12 mouse cellular contexts compared by ENCODE assay signal in genomic region chr12:100764329-100765018, GRCm38 (mm10). TPM values are rescaled to one million over a fixed set of nuclear protein-coding genes. Genes with fewer than 3 reads are reported as not detected.
DNase-seq lines count a peak whose midpoint lies in the region; ATAC-seq and TF ChIP-seq lines count a peak whose summit lies in the region.
"Had no signal": no experiment of that assay in that cellular context is flagged by ENCODE, and none has a peak within 500 bp of the region (broad histone marks: within the 10 kb centered on the region; RNA-seq: fewer than 3 reads in every experiment).

No protein-coding gene starts in this region.

- TF ChIP-seq CTCF in liver, postnatal 0 days (IDR thresholded peaks at IDR 0.05; ENCODE audit: low read depth): no peak

- DNase-seq in forebrain, embryonic 14.5 days (ENCODE audit: low spot score): no peak
- no peak for DNase-seq in liver, postnatal 0 days
- no peak for DNase-seq in liver, embryonic 11.5 days (ENCODE audit: low spot score)
- peak; percentile 32 for DNase-seq in 416B (ENCODE audit: low read depth)
- DNase-seq: cerebellum, adult 2 months; kidney, postnatal 4 days; lung, postnatal 4 days had no signal

- no peak overlapping the region for H3K4me3 ChIP-seq in forebrain, embryonic 14.5 days (ENCODE audit: low read depth, low read length)
- no peak overlapping the region for H3K4me3 ChIP-seq in forebrain, embryonic 12.5 days (replicated peaks)
- H3K4me3 ChIP-seq in liver, postnatal 0 days (ENCODE audit: low read depth, low read length): no peak overlapping the region
- H3K4me3 ChIP-seq in liver, embryonic 11.5 days (ENCODE audit: low read depth, low read length): no peak overlapping the region
- no peak overlapping the region for H3K4me3 ChIP-seq in neural tube, embryonic 15.5 days (replicated peaks)
- H3K4me3 ChIP-seq in heart, embryonic 12.5 days: no peak overlapping the region
- H3K4me3 ChIP-seq: embryonic facial prominence, embryonic 12.5 days had no signal

- no peak for ATAC-seq in forebrain, embryonic 14.5 days
- ATAC-seq in forebrain, embryonic 12.5 days (ENCODE audit: low FRiP score): no peak
- no peak for ATAC-seq in liver, postnatal 0 days
- ATAC-seq in liver, embryonic 11.5 days (replicated peaks; ENCODE audit: low FRiP score): no peak; the same call in 1 of the 2 replicates
- peak; percentile 48 to 53; a peak in 3 of 4 replicates for ATAC-seq in hematopoietic stem cell, adult 5-6 weeks (replicated peaks in 1 of 2; ENCODE audit: insufficient read depth in 1 of 2, low FRiP score in 2 of 2, low TSS enrichment in 1 of 2, low read depth in 1 of 2, poor library complexity in 2 of 2, severe bottlenecking in 2 of 2)
- no peak for ATAC-seq in neural tube, embryonic 15.5 days (ENCODE audit: low FRiP score)
- ATAC-seq in heart, embryonic 12.5 days (ENCODE audit: insufficient number of reproducible peaks, low FRiP score): no peak

- TF ChIP-seq EP300 in liver, postnatal 0 days (IDR thresholded peaks at IDR 0.05; ENCODE audit: low read depth): no peak

- H3K27ac ChIP-seq in forebrain, embryonic 14.5 days (ENCODE audit: low read depth, low read length): peak overlapping the region; percentile 14; the same call in 1 of the 2 replicates
- no peak overlapping the region for H3K27ac ChIP-seq in forebrain, embryonic 12.5 days
- peak overlapping the region; percentile 41 for H3K27ac ChIP-seq in liver, postnatal 0 days (ENCODE audit: low read depth)
- no peak overlapping the region for H3K27ac ChIP-seq in liver, embryonic 11.5 days (ENCODE audit: low read depth, low read length)
- no peak overlapping the region for H3K27ac ChIP-seq in neural tube, embryonic 15.5 days (replicated peaks)
- no peak overlapping the region for H3K27ac ChIP-seq in heart, embryonic 12.5 days (ENCODE audit: poor library complexity, severe bottlenecking)
- H3K27ac ChIP-seq: embryonic facial prominence, embryonic 12.5 days had no signal

- H3K4me1 ChIP-seq in forebrain, embryonic 14.5 days (ENCODE audit: control insufficient read depth, insufficient read depth, low read length): no peaks in the 10 kb centered on the region
- H3K4me1 ChIP-seq in forebrain, embryonic 12.5 days: peaks cover 11% of the 10 kb centered on the region; the same call in 1 of the 2 replicates
- peaks cover 9% of the 10 kb centered on the region for H3K4me1 ChIP-seq in liver, postnatal 0 days (ENCODE audit: insufficient read depth)
- no peaks in the 10 kb centered on the region for H3K4me1 ChIP-seq in liver, embryonic 11.5 days (replicated peaks; ENCODE audit: control insufficient read depth, insufficient read depth, low read length)
- 0 out of 2 replicates have a peak, but pooled peaks cover 3% of the 10 kb centered on the region for H3K4me1 ChIP-seq in neural tube, embryonic 15.5 days
- no peaks in the 10 kb centered on the region for H3K4me1 ChIP-seq in heart, embryonic 12.5 days (replicated peaks)
- H3K4me1 ChIP-seq: embryonic facial prominence, embryonic 12.5 days had no signal

- no peaks in the 10 kb centered on the region for H3K36me3 ChIP-seq in forebrain, embryonic 14.5 days (ENCODE audit: control insufficient read depth, insufficient read depth, low read length)
- no peaks in the 10 kb centered on the region for H3K36me3 ChIP-seq in forebrain, embryonic 12.5 days (replicated peaks)
- no peaks in the 10 kb centered on the region for H3K36me3 ChIP-seq in liver, postnatal 0 days (replicated peaks; ENCODE audit: insufficient read depth, low read length)
- H3K36me3 ChIP-seq in liver, embryonic 11.5 days (ENCODE audit: control insufficient read depth, insufficient read depth, low read length): no peaks in the 10 kb centered on the region
- no peaks in the 10 kb centered on the region for H3K36me3 ChIP-seq in neural tube, embryonic 15.5 days
- H3K36me3 ChIP-seq in heart, embryonic 12.5 days: no peaks in the 10 kb centered on the region
- H3K36me3 ChIP-seq: embryonic facial prominence, embryonic 12.5 days had no signal

- H3K9me3 ChIP-seq in forebrain, embryonic 14.5 days (replicated peaks; ENCODE audit: control insufficient read depth, low read length): no peaks in the 10 kb centered on the region
- H3K9me3 ChIP-seq in forebrain, embryonic 12.5 days: no peaks in the 10 kb centered on the region
- H3K9me3 ChIP-seq in liver, postnatal 0 days (ENCODE audit: low read length): no peaks in the 10 kb centered on the region
- no peaks in the 10 kb centered on the region for H3K9me3 ChIP-seq in liver, embryonic 11.5 days (ENCODE audit: control insufficient read depth, low read length)
- no peaks in the 10 kb centered on the region for H3K9me3 ChIP-seq in neural tube, embryonic 15.5 days (replicated peaks)
- H3K9me3 ChIP-seq in heart, embryonic 12.5 days (replicated peaks): no peaks in the 10 kb centered on the region
- H3K9me3 ChIP-seq: embryonic facial prominence, embryonic 12.5 days had no signal

- H3K4me2 ChIP-seq in forebrain, embryonic 14.5 days (ENCODE audit: low read length): no peak overlapping the region
- H3K4me2 ChIP-seq in forebrain, embryonic 12.5 days: no peak overlapping the region
- peak overlapping the region; percentile 15; the same call in 1 of the 2 replicates for H3K4me2 ChIP-seq in liver, postnatal 0 days (ENCODE audit: low read depth, low read length)
- no peak overlapping the region for H3K4me2 ChIP-seq in liver, embryonic 11.5 days
- no peak overlapping the region for H3K4me2 ChIP-seq in neural tube, embryonic 15.5 days
- H3K4me2 ChIP-seq in heart, embryonic 12.5 days: no peak overlapping the region
- H3K4me2 ChIP-seq: embryonic facial prominence, embryonic 12.5 days had no signal

- H3K9ac ChIP-seq in forebrain, embryonic 14.5 days (ENCODE audit: low read length): no peak overlapping the region
- no peak overlapping the region for H3K9ac ChIP-seq in forebrain, embryonic 12.5 days
- no peak overlapping the region for H3K9ac ChIP-seq in liver, postnatal 0 days (replicated peaks)
- H3K9ac ChIP-seq in liver, embryonic 11.5 days (ENCODE audit: low read depth, low read length): no peak overlapping the region
- no peak overlapping the region for H3K9ac ChIP-seq in neural tube, embryonic 15.5 days (replicated peaks)
- H3K9ac ChIP-seq in heart, embryonic 12.5 days: no peak overlapping the region
- H3K9ac ChIP-seq: embryonic facial prominence, embryonic 12.5 days had no signal

- 77% methylated on average over 13 of the region's 13 CpGs for WGBS in forebrain, embryonic 14.5 days
- 76% methylated on average over 13 of the region's 13 CpGs for WGBS in forebrain, embryonic 12.5 days
- WGBS in liver, postnatal 0 days (ENCODE audit: insufficient replicate concordance): 23% methylated on average over 13 of the region's 13 CpGs
- 42% methylated on average over 13 of the region's 13 CpGs for WGBS in liver, embryonic 11.5 days
- WGBS in neural tube, embryonic 15.5 days: 73% methylated on average over 13 of the region's 13 CpGs
- WGBS in heart, embryonic 12.5 days: 63% methylated on average over 13 of the region's 13 CpGs

- H3K27me3 ChIP-seq in forebrain, embryonic 14.5 days (replicated peaks; ENCODE audit: control insufficient read depth, insufficient read depth, low read length): no peaks in the 10 kb centered on the region
- no peaks in the 10 kb centered on the region for H3K27me3 ChIP-seq in forebrain, embryonic 12.5 days
- no peaks in the 10 kb centered on the region for H3K27me3 ChIP-seq in liver, postnatal 0 days (ENCODE audit: insufficient read depth, low read length)
- no peaks in the 10 kb centered on the region for H3K27me3 ChIP-seq in liver, embryonic 11.5 days (replicated peaks; ENCODE audit: control insufficient read depth, insufficient read depth, low read length)
- H3K27me3 ChIP-seq in neural tube, embryonic 15.5 days (replicated peaks): no peaks in the 10 kb centered on the region
- no peaks in the 10 kb centered on the region for H3K27me3 ChIP-seq in heart, embryonic 12.5 days (replicated peaks)
- H3K27me3 ChIP-seq: embryonic facial prominence, embryonic 12.5 days had no signal

RNA-seq across cellular contexts. Expression of gene Dglucy, which starts 14.4 kb away (rescaled TPM):
- polyA plus RNA-seq in forebrain, embryonic 14.5 days (2014; fragmentation: Nextera tagmentation; extraction: Ambion mirVana): 2.7 and 3.8 TPM in 2 replicates
- 1.4 and 2.7 TPM in 2 replicates for polyA plus RNA-seq in forebrain, embryonic 12.5 days (2016; fragmentation: Nextera tagmentation; extraction: Ambion mirVana)
- polyA plus RNA-seq in liver, postnatal 0 days (2015; fragmentation: Nextera tagmentation; extraction: Ambion mirVana): 1.8 and 1.9 TPM in 2 replicates
- 0.14 and 0.38 TPM in 2 replicates for polyA plus RNA-seq in liver, embryonic 11.5 days (2014; fragmentation: Nextera tagmentation; extraction: Ambion mirVana)
- total RNA-seq in hematopoietic stem cell, adult 5-6 weeks (2017): 4.6 and 16.3 TPM in 2 replicates
- 3.0 and 3.4 TPM in 2 replicates for polyA plus RNA-seq in neural tube, embryonic 15.5 days (2015; fragmentation: Nextera tagmentation; extraction: Ambion mirVana)
- 2.8 and 3.4 TPM in 2 replicates for polyA plus RNA-seq in heart, embryonic 12.5 days (2016; fragmentation: Nextera tagmentation; extraction: Ambion mirVana)

RNA-seq across cellular contexts. Expression of gene Rps6ka5, which starts 37.7 kb away (rescaled TPM):
- 10.3 and 11.7 TPM in 2 replicates for polyA plus RNA-seq in forebrain, embryonic 14.5 days (2014; fragmentation: Nextera tagmentation; extraction: Ambion mirVana)
- polyA plus RNA-seq in forebrain, embryonic 12.5 days (2016; fragmentation: Nextera tagmentation; extraction: Ambion mirVana): 6.4 and 6.5 TPM in 2 replicates
- 1.3 and 1.6 TPM in 2 replicates for polyA plus RNA-seq in liver, postnatal 0 days (2015; fragmentation: Nextera tagmentation; extraction: Ambion mirVana)
- polyA plus RNA-seq in liver, embryonic 11.5 days (2014; fragmentation: Nextera tagmentation; extraction: Ambion mirVana): 2.5 and 3.0 TPM in 2 replicates
- total RNA-seq in hematopoietic stem cell, adult 5-6 weeks (2017): 67.8 and 70.4 TPM in 2 replicates
- 4.9 and 5.9 TPM in 2 replicates for polyA plus RNA-seq in neural tube, embryonic 15.5 days (2015; fragmentation: Nextera tagmentation; extraction: Ambion mirVana)
- 5.4 and 6.0 TPM in 2 replicates for polyA plus RNA-seq in heart, embryonic 12.5 days (2016; fragmentation: Nextera tagmentation; extraction: Ambion mirVana)

Comparison
In these comparisons a context has a peak if more than half of its experiments do, and no peak if none do; other contexts are left out.
1. H3K27ac ChIP-seq: peak in forebrain, embryonic 14.5 days (single experiment) and liver, postnatal 0 days (single experiment); none in forebrain, embryonic 12.5 days (single experiment), liver, embryonic 11.5 days (single experiment), neural tube, embryonic 15.5 days (single experiment) and heart, embryonic 12.5 days (single experiment).
2. ATAC-seq: peak in hematopoietic stem cell, adult 5-6 weeks (2 of 2); none in forebrain, embryonic 14.5 days (single experiment), forebrain, embryonic 12.5 days (single experiment), liver, postnatal 0 days (single experiment), liver, embryonic 11.5 days (single experiment), neural tube, embryonic 15.5 days (single experiment) and heart, embryonic 12.5 days (single experiment).